Mouse (Mus musculus): ENCODE data around the gene Ugp2. TPM values are rescaled to one million over a fixed set of nuclear protein-coding genes. Genes with fewer than 3 reads are reported as not detected.
"Not testable (repeated sequence)": the region's sequence is repeated elsewhere in the genome, so short reads cannot be mapped to it uniquely, and the experiment has no call there.

The Ugp2 gene
- total RNA-seq, 2 experiments from 2014 or later = 77.8 to 88.7 TPM

GRCm38 (mm10) chr11:21337855-21338254 lies 33.1 kb downstream of the Ugp2 start:
- intact Hi-C loops (cut with DNase I) = no loop called here
- no peak for DNase-seq

GRCm38 (mm10) chr11:21332639-21333295 lies 38.2 kb downstream of the Ugp2 start:
- intact Hi-C loops (cut with DNase I) = no loop called here
- no peak for DNase-seq

GRCm38 (mm10) chr11:21328141-21328540 lies 42.9 kb downstream of the Ugp2 start:
- no peak for DNase-seq
- intact Hi-C loops (cut with DNase I) = no loop called here

GRCm38 (mm10) chr11:21327486-21327885 lies 43.5 kb downstream of the Ugp2 start:
- intact Hi-C loops (cut with DNase I) = no loop called here
- no peak for DNase-seq

DNA sequence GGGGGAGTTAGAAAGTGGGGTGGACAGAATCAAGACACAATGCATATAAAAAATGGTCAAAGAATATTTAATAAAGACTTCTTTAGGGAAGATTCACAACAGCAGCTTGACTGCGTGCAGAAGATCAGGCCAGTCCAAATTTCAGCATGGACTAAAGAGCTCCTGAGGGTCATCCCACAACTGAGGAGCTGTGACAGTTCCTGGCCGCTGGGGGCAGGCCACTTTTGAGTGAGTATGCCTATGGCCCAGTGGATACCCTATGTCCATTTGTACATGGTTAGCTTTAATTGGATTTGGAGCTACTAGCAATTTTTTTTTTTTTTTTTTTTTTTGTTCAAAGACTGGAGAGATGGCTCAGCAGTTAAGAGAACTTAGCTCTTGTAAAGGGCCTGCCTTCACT lies 44.2 kb downstream of the Ugp2 start:
- intact Hi-C loops (cut with DNase I) = no loop called here
- peak; percentile 17 for DNase-seq

DNA sequence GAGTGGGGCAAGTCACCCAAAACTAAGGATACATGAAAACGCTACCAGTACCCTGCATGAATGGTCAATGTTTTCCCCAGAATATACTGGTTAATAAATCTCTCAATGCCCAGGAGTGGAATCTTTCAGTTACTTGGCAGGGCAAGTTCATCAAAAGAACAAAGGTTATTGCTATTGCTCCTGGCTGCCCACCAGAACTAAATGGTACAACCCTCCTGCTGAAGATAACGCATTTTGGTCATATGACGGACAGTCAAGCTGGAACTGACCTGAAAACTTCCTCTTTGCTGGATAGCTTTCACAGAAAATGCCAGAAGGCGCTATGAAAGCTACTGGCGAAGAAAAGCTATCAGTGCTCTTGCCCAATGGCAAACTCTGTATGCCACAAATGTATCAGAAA lies 45.2 kb downstream of the Ugp2 start:
- intact Hi-C loops (cut with DNase I) = no loop called here
- DNase-seq = no peak

- no peak for DNase-seq
- intact Hi-C loops (cut with DNase I) = no loop called here
Observed at GRCm38 (mm10) chr11:21322349-21322748, 48.7 kb downstream of the Ugp2 start.

- intact Hi-C loops (cut with DNase I) = no loop called here
Observed at GRCm38 (mm10) chr11:21321577-21321976, 49.4 kb downstream of the Ugp2 start.

GRCm38 (mm10) chr11:21313922-21314657 lies 56.9 kb downstream of the Ugp2 start:
- intact Hi-C loops (cut with DNase I) = no loop called here
- DNase-seq = no peak

More at GRCm38 (mm10) chr11:21321577-21321976, 49.4 kb downstream of the Ugp2 start:
- DNase-seq = no peak

DNA sequence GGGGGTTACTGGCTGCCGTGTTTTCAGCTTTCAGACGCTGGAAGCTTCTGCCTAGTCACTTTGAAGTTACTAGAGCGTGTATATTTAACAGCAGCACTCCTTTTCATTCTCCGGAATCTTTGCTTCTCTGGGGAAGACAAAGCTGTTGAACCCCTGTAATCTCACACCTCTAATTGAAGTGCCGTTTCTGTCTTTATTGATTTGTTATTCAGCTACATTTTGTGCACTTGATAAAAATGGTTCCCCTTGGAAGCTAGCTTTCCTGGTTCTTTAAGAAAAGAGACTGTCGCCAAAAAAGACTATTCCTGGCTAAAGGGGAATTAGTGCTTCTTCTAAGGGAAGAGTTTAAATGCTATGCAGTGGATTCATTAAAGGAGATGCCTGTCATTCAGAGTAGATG lies 61.5 kb downstream of the Ugp2 start:
- intact Hi-C loops (cut with DNase I) = no loop called here
- DNase-seq = no peak

GRCm38 (mm10) chr11:21308119-21308518 lies 62.9 kb downstream of the Ugp2 start:
- intact Hi-C loops (cut with DNase I) = no loop called here
- peak; percentile 10 for DNase-seq

- no peak for DNase-seq
- intact Hi-C loops (cut with DNase I) = no loop called here
Observed at GRCm38 (mm10) chr11:21307078-21307668, 63.8 kb downstream of the Ugp2 start.

DNA sequence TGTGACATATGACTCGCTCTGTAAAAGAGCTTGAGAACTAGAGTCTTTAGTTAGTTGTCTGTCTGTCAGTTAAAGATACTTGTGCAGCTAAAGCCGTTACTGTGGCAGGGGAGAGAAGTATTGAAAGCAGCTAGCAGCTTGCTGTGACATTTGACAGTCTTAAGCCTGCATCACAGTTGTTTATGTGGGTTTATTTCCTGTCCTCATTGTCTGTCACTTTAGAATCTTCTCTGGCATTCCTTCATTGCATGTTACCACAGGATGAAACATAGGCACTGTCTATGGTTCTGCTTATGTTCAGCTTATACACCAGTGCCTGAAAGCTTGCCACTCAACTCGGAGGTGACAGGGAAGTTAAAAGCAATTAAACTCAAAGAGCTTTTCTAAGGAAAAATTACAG lies 67.4 kb downstream of the Ugp2 start:
- no peak for DNase-seq
- intact Hi-C loops (cut with DNase I) = no loop called here

- intact Hi-C loops (cut with DNase I) = no loop called here
- no peak for DNase-seq
Observed at GRCm38 (mm10) chr11:21295486-21295885, 75.5 kb downstream of the Ugp2 start.

DNA sequence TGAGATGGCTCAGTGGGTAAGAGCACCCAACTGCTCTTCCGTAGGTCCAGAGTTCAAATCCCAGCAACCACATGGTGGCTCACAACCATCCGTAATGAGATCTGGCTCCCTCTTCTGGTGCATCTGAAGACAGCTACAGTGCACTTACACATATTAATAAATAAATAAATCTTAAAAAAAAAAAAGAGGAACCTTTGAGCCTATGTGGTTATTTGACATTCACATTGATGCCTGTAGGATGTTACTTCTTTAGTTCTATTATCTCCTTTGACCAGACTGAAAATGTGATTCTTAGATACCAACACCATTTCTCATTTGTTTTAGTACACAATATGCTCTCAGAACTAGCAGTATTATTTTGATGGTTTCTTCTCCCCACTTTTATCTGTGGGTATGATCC lies 82.8 kb downstream of the Ugp2 start:
- intact Hi-C loops (cut with DNase I); DNase-seq: not testable (repeated sequence)

GRCm38 (mm10) chr11:21286391-21286790 lies 84.6 kb downstream of the Ugp2 start:
- intact Hi-C loops (cut with DNase I) = no loop called here
- no peak for DNase-seq

GRCm38 (mm10) chr11:21276151-21276550 lies 94.8 kb downstream of the Ugp2 start:
- DNase-seq = no peak
- intact Hi-C loops (cut with DNase I) = no loop called here

Small RNA genes within 50 kb of the gene (microRNA-seq; reads per million reads assigned to microRNA genes)
- not detected for gene Mir1933

Other genes starting within 250 kb of the Ugp2 start
- gene Vps54, start 131.9 kb downstream of the Ugp2 start, total RNA-seq (2021) = 10 to 100 TPM; 34.7 to 36.8 TPM
- 10 to 100 TPM; 16.6 to 17.3 TPM for gene Wdpcp, start 201.0 kb upstream of the Ugp2 start, total RNA-seq (2021)
- 100 to 1,000 TPM; 318 to 322 TPM for gene Mdh1, start 201.2 kb upstream of the Ugp2 start, total RNA-seq (2021)

Data from left cerebral cortex, postnatal 4 days (tissue).